Mouse (Mus musculus): ENCODE data around the gene Rrp36. TPM values are rescaled to one million over a fixed set of nuclear protein-coding genes. Genes with fewer than 3 reads are reported as not detected.
A peak's percentile ranks its signal among the peaks of the same experiment; 100 is the strongest.

Gene Rrp36
- polyA plus RNA-seq, 1 experiment from 2014 or later, result 56.4 TPM

DNA sequence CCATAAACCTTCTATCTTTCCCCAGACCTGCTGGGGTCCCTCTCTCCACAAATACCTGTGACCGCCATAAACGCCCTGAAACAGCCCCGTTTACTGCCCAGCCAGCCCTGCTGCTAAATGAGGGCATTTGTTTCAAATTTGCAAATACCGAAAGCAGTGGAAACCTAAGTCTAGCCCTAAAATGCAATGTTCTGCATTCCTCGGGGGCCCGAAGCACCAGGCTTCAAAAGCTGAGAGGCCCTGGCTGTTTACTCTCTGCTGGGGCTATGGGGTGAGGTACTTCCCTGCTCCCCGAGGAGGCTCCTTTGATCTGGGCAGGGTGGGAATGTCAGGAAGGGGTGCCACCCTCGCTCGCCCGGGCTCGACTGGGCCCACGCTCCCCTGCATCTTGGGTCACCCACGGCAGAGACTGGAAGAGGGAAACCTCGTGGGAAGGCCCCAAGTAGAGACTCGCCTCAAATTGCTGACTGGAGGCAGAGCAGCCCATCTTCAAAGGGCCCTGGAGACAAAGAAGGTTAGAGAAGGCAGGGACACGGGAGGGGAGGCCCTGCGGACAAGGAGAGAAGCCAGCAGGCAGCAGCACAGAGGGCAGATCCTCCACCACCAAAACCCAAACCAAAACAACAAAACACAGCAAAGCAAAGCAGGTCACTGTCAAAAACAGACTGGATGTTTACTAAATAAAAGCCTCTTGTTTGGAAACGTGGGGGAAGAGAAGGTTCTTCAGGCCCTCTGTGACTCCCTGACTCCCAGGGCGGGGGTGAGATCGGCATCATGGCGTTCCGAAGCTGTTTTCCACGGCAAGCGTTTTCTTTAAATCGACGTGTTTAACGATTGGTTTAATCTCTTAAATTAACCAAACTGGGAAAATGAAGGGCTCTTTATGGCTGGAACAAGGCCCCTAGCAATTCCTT, 55.1 kb downstream of the Rrp36 start:
- ATAC-seq, result peak; percentile 62
- no peaks in the 10 kb centered on the region for H3K27me3 ChIP-seq (replicated peaks)
- no peaks in the 10 kb centered on the region for H3K36me3 ChIP-seq
- H3K9me3 ChIP-seq, result no peaks in the 10 kb centered on the region
- H3K9ac ChIP-seq, result peak overlapping the region; percentile 48
- 15% methylated on average over 27 of the region's 27 CpGs for WGBS
- peak overlapping the region; percentile 55 for H3K4me2 ChIP-seq (replicated peaks)
- H3K27ac ChIP-seq, result peak overlapping the region; percentile 90
- peaks cover 75% of the 10 kb centered on the region for H3K4me1 ChIP-seq (replicated peaks)
- H3K4me3 ChIP-seq (replicated peaks), result peak overlapping the region; percentile 13

DNA sequence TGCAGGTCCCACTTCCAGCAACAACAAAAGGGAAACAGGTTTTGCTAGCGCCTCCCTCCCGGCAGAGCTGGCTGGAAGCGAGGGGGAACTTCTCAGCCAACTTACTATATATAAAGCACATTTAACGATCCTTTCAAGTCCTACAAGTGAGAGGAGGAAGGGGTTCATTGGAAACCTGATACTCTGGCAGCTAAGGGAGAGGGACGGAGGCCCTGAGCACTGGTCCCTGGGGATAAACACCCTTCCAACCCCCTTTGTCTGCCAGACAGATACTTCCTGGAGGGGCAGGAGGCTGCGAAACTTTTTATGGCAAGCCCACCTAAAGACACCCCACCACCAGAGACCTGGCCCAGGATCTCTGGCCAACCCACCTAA, 55.8 kb downstream of the Rrp36 start:
- WGBS, result 11% methylated on average over 6 of the region's 6 CpGs

DNA sequence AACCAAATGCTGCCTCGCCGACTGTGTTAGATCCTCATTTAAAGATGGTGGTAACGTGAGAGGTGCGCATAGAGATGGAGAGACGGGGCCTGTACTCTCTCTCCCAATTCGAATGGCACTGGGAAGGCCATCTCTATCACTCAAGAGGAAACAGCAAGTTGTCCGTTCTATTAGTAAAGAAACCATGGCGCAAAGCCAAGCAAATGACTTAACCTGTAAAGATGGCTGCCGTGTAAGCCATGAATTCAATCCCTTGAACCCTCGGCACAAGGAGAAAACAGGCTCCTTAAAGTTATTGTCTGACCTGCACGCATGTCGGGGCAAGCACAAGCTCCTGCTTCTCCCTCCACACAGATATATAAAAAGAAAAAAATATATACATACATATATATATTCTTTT, 56.4 kb downstream of the Rrp36 start:
- 35% methylated on average over 12 of the region's 12 CpGs for WGBS
- no peaks in the 10 kb centered on the region for H3K9me3 ChIP-seq
- no peaks in the 10 kb centered on the region for H3K27me3 ChIP-seq (replicated peaks)
- no peaks in the 10 kb centered on the region for H3K36me3 ChIP-seq
- no peak for ATAC-seq
- no peak overlapping the region for H3K4me3 ChIP-seq (replicated peaks)
- H3K4me2 ChIP-seq (replicated peaks), result peak overlapping the region; percentile 55
- peaks cover 77% of the 10 kb centered on the region for H3K4me1 ChIP-seq (replicated peaks)
- no peak overlapping the region for H3K9ac ChIP-seq
- H3K27ac ChIP-seq, result peak overlapping the region; percentile 90

More for the DNA sequence above, 55.8 kb downstream of the Rrp36 start:
- peak; percentile 45 for ATAC-seq
- H3K4me1 ChIP-seq (replicated peaks), result peaks cover 76% of the 10 kb centered on the region
- peak overlapping the region; percentile 48 for H3K9ac ChIP-seq
- no peaks in the 10 kb centered on the region for H3K36me3 ChIP-seq
- no peaks in the 10 kb centered on the region for H3K9me3 ChIP-seq
- H3K4me2 ChIP-seq (replicated peaks), result peak overlapping the region; percentile 55
- H3K27ac ChIP-seq, result peak overlapping the region; percentile 90
- H3K4me3 ChIP-seq (replicated peaks), result peak overlapping the region; percentile 13; the same call in 1 of the 2 replicates
- no peaks in the 10 kb centered on the region for H3K27me3 ChIP-seq (replicated peaks)

Other genes starting within 250 kb of the Rrp36 start
- gene Crip3, start 245.4 kb downstream of the Rrp36 start, polyA plus RNA-seq (2015; fragmentation: Nextera tagmentation; extraction: Ambion mirVana), result 0.92 TPM in 1 of 2 replicates, not detected in the other
- not detected in 2 replicates for gene Slc22a7, start 235.9 kb downstream of the Rrp36 start, polyA plus RNA-seq (2015; fragmentation: Nextera tagmentation; extraction: Ambion mirVana)
- gene Ttbk1, start 186.7 kb downstream of the Rrp36 start, polyA plus RNA-seq (2015; fragmentation: Nextera tagmentation; extraction: Ambion mirVana), result 0.24 and 0.26 TPM in 2 replicates
- gene Dnph1, start 177.6 kb downstream of the Rrp36 start, polyA plus RNA-seq (2015; fragmentation: Nextera tagmentation; extraction: Ambion mirVana), result 48.7 and 48.9 TPM in 2 replicates
- gene Cul9, start 128.0 kb downstream of the Rrp36 start, polyA plus RNA-seq (2015; fragmentation: Nextera tagmentation; extraction: Ambion mirVana), result 2.8 and 3.4 TPM in 2 replicates
- gene Srf, start 118.2 kb downstream of the Rrp36 start, polyA plus RNA-seq (2015; fragmentation: Nextera tagmentation; extraction: Ambion mirVana), result 7.6 and 8.9 TPM in 2 replicates
- gene Ptk7, start 44.8 kb downstream of the Rrp36 start, polyA plus RNA-seq (2015; fragmentation: Nextera tagmentation; extraction: Ambion mirVana), result 61.8 and 66.2 TPM in 2 replicates
- gene Klc4, start 28.3 kb downstream of the Rrp36 start, polyA plus RNA-seq (2015; fragmentation: Nextera tagmentation; extraction: Ambion mirVana), result 64.6 and 73.2 TPM in 2 replicates
- 148 and 156 TPM in 2 replicates for gene Mrpl2, start 28.1 kb downstream of the Rrp36 start, polyA plus RNA-seq (2015; fragmentation: Nextera tagmentation; extraction: Ambion mirVana)
- 41.1 and 45.7 TPM in 2 replicates for gene Cul7, start 24.0 kb downstream of the Rrp36 start, polyA plus RNA-seq (2015; fragmentation: Nextera tagmentation; extraction: Ambion mirVana)
- 133 and 151 TPM in 2 replicates for gene Mea1, start 4.4 kb upstream of the Rrp36 start, polyA plus RNA-seq (2015; fragmentation: Nextera tagmentation; extraction: Ambion mirVana)
- 104 and 107 TPM in 2 replicates for gene Klhdc3, start 6.6 kb upstream of the Rrp36 start, polyA plus RNA-seq (2015; fragmentation: Nextera tagmentation; extraction: Ambion mirVana)
- gene Ppp2r5d, start 30.8 kb upstream of the Rrp36 start, polyA plus RNA-seq (2015; fragmentation: Nextera tagmentation; extraction: Ambion mirVana), result 71.8 and 79.9 TPM in 2 replicates
- gene Pex6, start 37.1 kb upstream of the Rrp36 start, polyA plus RNA-seq (2015; fragmentation: Nextera tagmentation; extraction: Ambion mirVana), result 22.6 and 24.8 TPM in 2 replicates
- gene Gnmt, start 54.8 kb upstream of the Rrp36 start, polyA plus RNA-seq (2015; fragmentation: Nextera tagmentation; extraction: Ambion mirVana), result 3.2 and 9.0 TPM in 2 replicates
- 73.9 and 74.9 TPM in 2 replicates for gene Cnpy3, start 77.9 kb upstream of the Rrp36 start, polyA plus RNA-seq (2015; fragmentation: Nextera tagmentation; extraction: Ambion mirVana)
- gene Ptcra, start 89.4 kb upstream of the Rrp36 start, polyA plus RNA-seq (2015; fragmentation: Nextera tagmentation; extraction: Ambion mirVana), result 0.40 and 0.56 TPM in 2 replicates
- gene 2310039H08Rik, start 98.3 kb upstream of the Rrp36 start, polyA plus RNA-seq (2015; fragmentation: Nextera tagmentation; extraction: Ambion mirVana), result 81.1 and 96.9 TPM in 2 replicates
- 149 and 167 TPM in 2 replicates for gene Rpl7l1, start 108.3 kb upstream of the Rrp36 start, polyA plus RNA-seq (2015; fragmentation: Nextera tagmentation; extraction: Ambion mirVana)
- 3.5 and 4.6 TPM in 2 replicates for gene Bicral, start 184.1 kb upstream of the Rrp36 start, polyA plus RNA-seq (2015; fragmentation: Nextera tagmentation; extraction: Ambion mirVana)
- 48.2 and 48.6 TPM in 2 replicates for gene Tbcc, start 216.3 kb upstream of the Rrp36 start, polyA plus RNA-seq (2015; fragmentation: Nextera tagmentation; extraction: Ambion mirVana)
- gene Prph2, start 236.1 kb upstream of the Rrp36 start, polyA plus RNA-seq (2015; fragmentation: Nextera tagmentation; extraction: Ambion mirVana), result not detected in 2 replicates

Measured in intestine, embryonic 15.5 days (tissue).